Mouse (Mus musculus): Measurements from ENCODE around the gene Htr1d. TPM values are rescaled to one million over a fixed set of nuclear protein-coding genes. Genes with fewer than 3 reads are reported as not detected.

Htr1d gene
- polyA plus RNA-seq, 1 experiment: 0.81 TPM

GRCm38 (mm10) chr4:136470347-136471071 is 47.2 kb downstream of the Htr1d start:
- no peak for TF ChIP-seq CTCF (IDR thresholded peaks at IDR 0.05; ENCODE audit: extremely low read depth, insufficient read depth, low read length)
- 0 out of 2 replicates have a peak, but pooled peaks have one; percentile 19 for TF ChIP-seq POLR2A (IDR thresholded peaks at IDR 0.05; ENCODE audit: extremely low read depth, insufficient read depth, low read length)
- peak overlapping the region; percentile 72 for H3K27ac ChIP-seq (ENCODE audit: insufficient read depth, low read length)
- H3K4me3 ChIP-seq (ENCODE audit: insufficient read depth, low read length): peak overlapping the region; percentile 64
- peaks cover 6% of the 10 kb centered on the region; the same call in 1 of the 2 replicates for H3K4me1 ChIP-seq (ENCODE audit: control insufficient read depth, insufficient read depth, low read length)

DNA sequence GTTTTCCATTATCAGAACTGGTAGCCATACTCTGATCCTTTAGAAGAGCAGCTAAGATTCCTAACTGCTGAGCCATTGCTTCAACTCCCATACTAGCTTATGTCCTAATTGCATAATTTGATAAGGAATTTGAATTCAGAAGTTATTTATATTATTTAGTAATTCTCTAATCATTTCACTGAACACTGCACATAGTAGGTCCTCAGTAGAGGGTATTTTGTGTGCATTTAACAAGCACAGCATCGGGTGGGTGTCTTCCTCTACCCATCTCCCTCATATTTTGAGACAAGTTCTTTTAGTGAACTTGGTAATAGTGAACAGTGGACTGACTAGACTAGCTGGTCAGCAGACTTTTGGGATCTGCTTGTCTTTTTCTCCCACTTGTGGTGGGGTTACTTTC is 53.4 kb downstream of the Htr1d start:
- Histone ChIP-seq H3K4me3 (ENCODE audit: insufficient read depth, low read length) (no peak overlapping the region), H3K27ac (ENCODE audit: insufficient read depth, low read length) (no peak overlapping the region), H3K4me1 (ENCODE audit: control insufficient read depth, insufficient read depth, low read length) (no peaks in the 10 kb centered on the region)
- TF ChIP-seq POLR2A (IDR thresholded peaks at IDR 0.05; ENCODE audit: extremely low read depth, insufficient read depth, low read length) (no peak), CTCF (IDR thresholded peaks at IDR 0.05; ENCODE audit: extremely low read depth, insufficient read depth, low read length) (no peak)

GRCm38 (mm10) chr4:136486549-136486948 is 63.2 kb downstream of the Htr1d start:
- Histone ChIP-seq H3K27ac (ENCODE audit: insufficient read depth, low read length) (no peak overlapping the region), H3K4me1 (ENCODE audit: control insufficient read depth, insufficient read depth, low read length) (no peaks in the 10 kb centered on the region), H3K4me3 (ENCODE audit: insufficient read depth, low read length) (no peak overlapping the region)
- TF ChIP-seq POLR2A (IDR thresholded peaks at IDR 0.05; ENCODE audit: extremely low read depth, insufficient read depth, low read length): no peak

Other genes starting within 250 kb of the Htr1d start
- gene Asap3, start 217.2 kb upstream of the Htr1d start, polyA plus RNA-seq (2012; rRNA removed): 2.9 and 3.2 TPM in 2 replicates
- gene Tcea3, start 175.8 kb upstream of the Htr1d start, polyA plus RNA-seq (2012; rRNA removed): 0.53 and 0.92 TPM in 2 replicates
- 61.6 and 72.2 TPM in 2 replicates for gene Zfp46, start 138.8 kb upstream of the Htr1d start, polyA plus RNA-seq (2012; rRNA removed)
- gene Hnrnpr, start 112.6 kb upstream of the Htr1d start, polyA plus RNA-seq (2012; rRNA removed): 59.9 and 60.2 TPM in 2 replicates
- gene 6030445D17Rik, start 38.7 kb downstream of the Htr1d start, polyA plus RNA-seq (2012; rRNA removed): 0.35 and 0.49 TPM in 2 replicates
- 29.5 and 29.6 TPM in 2 replicates for gene Luzp1, start 46.2 kb downstream of the Htr1d start, polyA plus RNA-seq (2012; rRNA removed)
- gene Kdm1a, start 179.2 kb downstream of the Htr1d start, polyA plus RNA-seq (2012; rRNA removed): 67.1 and 68.3 TPM in 2 replicates
- gene Tex46, start 186.9 kb downstream of the Htr1d start, polyA plus RNA-seq (2012; rRNA removed): not detected in 2 replicates
- gene Lactbl1, start 199.1 kb downstream of the Htr1d start, polyA plus RNA-seq (2012; rRNA removed): 0.10 and 0.11 TPM in 2 replicates